Mouse (Mus musculus): ENCODE data around the gene Gm45062. TPM values are rescaled to one million over a fixed set of nuclear protein-coding genes. Genes with fewer than 3 reads are reported as not detected.
A peak's percentile ranks its signal among the peaks of the same experiment; 100 is the strongest.

Gene Gm45062
- polyA plus RNA-seq, 1 experiment from 2014 or later: 20.3 TPM

GRCm38 (mm10) chr6:8492248-8492647, 233.0 kb downstream of the Gm45062 start:
- Histone ChIP-seq H3K27me3 (replicated peaks) (no peaks in the 10 kb centered on the region), H3K4me2 (replicated peaks) (no peak overlapping the region), H3K27ac (no peak overlapping the region), H3K4me3 (no peak overlapping the region), H3K9me3 (no peaks in the 10 kb centered on the region), H3K4me1 (no peaks in the 10 kb centered on the region), H3K9ac (no peak overlapping the region), H3K36me3 (no peaks in the 10 kb centered on the region)
- WGBS: 94% methylated on average over 3 of the region's 3 CpGs
- ATAC-seq (ENCODE audit: low FRiP score, low read depth): no peak

GRCm38 (mm10) chr6:8495109-8495826, 236.0 kb downstream of the Gm45062 start:
- no peak for ATAC-seq (ENCODE audit: low FRiP score, low read depth)
- Histone ChIP-seq H3K27ac (no peak overlapping the region), H3K36me3 (no peaks in the 10 kb centered on the region), H3K4me3 (no peak overlapping the region), H3K9me3 (no peaks in the 10 kb centered on the region), H3K9ac (no peak overlapping the region), H3K4me1 (no peaks in the 10 kb centered on the region), H3K4me2 (replicated peaks) (no peak overlapping the region), H3K27me3 (replicated peaks) (no peaks in the 10 kb centered on the region)
- WGBS: 87% methylated on average over 5 of the region's 5 CpGs

GRCm38 (mm10) chr6:8495827-8496222, 236.6 kb downstream of the Gm45062 start:
- no peaks in the 10 kb centered on the region for H3K27me3 ChIP-seq (replicated peaks)
- H3K4me2 ChIP-seq (replicated peaks): no peak overlapping the region
- H3K9me3 ChIP-seq: no peaks in the 10 kb centered on the region
- H3K27ac ChIP-seq: no peak overlapping the region
- H3K4me1 ChIP-seq: no peaks in the 10 kb centered on the region
- ATAC-seq (ENCODE audit: low FRiP score, low read depth): no peak
- no peak overlapping the region for H3K4me3 ChIP-seq
- 91% methylated on average over 4 of the region's 4 CpGs for WGBS
- H3K9ac ChIP-seq: no peak overlapping the region
- no peaks in the 10 kb centered on the region for H3K36me3 ChIP-seq

- Histone ChIP-seq H3K27me3 (replicated peaks) (no peaks in the 10 kb centered on the region), H3K4me3 (no peak overlapping the region), H3K4me2 (replicated peaks) (no peak overlapping the region), H3K9ac (no peak overlapping the region), H3K9me3 (no peaks in the 10 kb centered on the region), H3K36me3 (no peaks in the 10 kb centered on the region), H3K4me1 (no peaks in the 10 kb centered on the region), H3K27ac (no peak overlapping the region)
- ATAC-seq (ENCODE audit: low FRiP score, low read depth): no peak
- WGBS: 78% methylated on average over 6 of the region's 6 CpGs
Observed at GRCm38 (mm10) chr6:8497234-8497867, 238.1 kb downstream of the Gm45062 start.

GRCm38 (mm10) chr6:8497868-8498257, 238.6 kb downstream of the Gm45062 start:
- Histone ChIP-seq H3K27me3 (replicated peaks) (no peaks in the 10 kb centered on the region), H3K9me3 (no peaks in the 10 kb centered on the region), H3K9ac (no peak overlapping the region), H3K4me3 (no peak overlapping the region), H3K4me1 (no peaks in the 10 kb centered on the region), H3K27ac (no peak overlapping the region), H3K36me3 (no peaks in the 10 kb centered on the region), H3K4me2 (replicated peaks) (no peak overlapping the region)
- 54% methylated on average over 6 of the region's 6 CpGs for WGBS
- no peak for ATAC-seq (ENCODE audit: low FRiP score, low read depth)

GRCm38 (mm10) chr6:8498961-8499360, 239.7 kb downstream of the Gm45062 start:
- WGBS: 92% methylated on average over 3 of the region's 3 CpGs

GRCm38 (mm10) chr6:8503953-8504352, 244.7 kb downstream of the Gm45062 start:
- ATAC-seq (ENCODE audit: low FRiP score, low read depth): no peak
- Histone ChIP-seq H3K4me1 (no peaks in the 10 kb centered on the region), H3K9me3 (no peaks in the 10 kb centered on the region), H3K9ac (no peak overlapping the region), H3K27ac (no peak overlapping the region), H3K4me2 (replicated peaks) (no peak overlapping the region), H3K27me3 (replicated peaks) (no peaks in the 10 kb centered on the region), H3K4me3 (no peak overlapping the region), H3K36me3 (no peaks in the 10 kb centered on the region)
- WGBS: 59% methylated on average over 3 of the region's 3 CpGs

More at GRCm38 (mm10) chr6:8498961-8499360, 239.7 kb downstream of the Gm45062 start:
- H3K36me3 ChIP-seq: no peaks in the 10 kb centered on the region
- no peak overlapping the region for H3K9ac ChIP-seq
- H3K4me1 ChIP-seq: no peaks in the 10 kb centered on the region
- no peaks in the 10 kb centered on the region for H3K27me3 ChIP-seq (replicated peaks)
- H3K27ac ChIP-seq: no peak overlapping the region
- H3K4me3 ChIP-seq: no peak overlapping the region
- H3K4me2 ChIP-seq (replicated peaks): no peak overlapping the region
- H3K9me3 ChIP-seq: no peaks in the 10 kb centered on the region
- ATAC-seq (ENCODE audit: low FRiP score, low read depth): no peak

- no peaks in the 10 kb centered on the region for H3K4me1 ChIP-seq
- H3K4me2 ChIP-seq (replicated peaks): no peak overlapping the region
- H3K27me3 ChIP-seq (replicated peaks): no peaks in the 10 kb centered on the region
- H3K9ac ChIP-seq: no peak overlapping the region
- H3K4me3 ChIP-seq: no peak overlapping the region
- H3K27ac ChIP-seq: no peak overlapping the region
- no peaks in the 10 kb centered on the region for H3K9me3 ChIP-seq
- ATAC-seq (ENCODE audit: low FRiP score, low read depth): no peak
- H3K36me3 ChIP-seq: no peaks in the 10 kb centered on the region
- 88% methylated on average over 6 of the region's 6 CpGs for WGBS
Observed at GRCm38 (mm10) chr6:8504521-8505228, 245.4 kb downstream of the Gm45062 start.

GRCm38 (mm10) chr6:8506631-8507030, 247.4 kb downstream of the Gm45062 start:
- Histone ChIP-seq H3K36me3 (no peaks in the 10 kb centered on the region), H3K9ac (no peak overlapping the region), H3K4me3 (no peak overlapping the region), H3K4me1 (peaks cover 3% of the 10 kb centered on the region; the same call in 1 of the 2 replicates), H3K4me2 (replicated peaks) (no peak overlapping the region), H3K27me3 (replicated peaks) (no peaks in the 10 kb centered on the region), H3K27ac (no peak overlapping the region), H3K9me3 (no peaks in the 10 kb centered on the region)
- no peak for ATAC-seq (ENCODE audit: low FRiP score, low read depth)

- no peaks in the 10 kb centered on the region for H3K36me3 ChIP-seq
- H3K27me3 ChIP-seq (replicated peaks): no peaks in the 10 kb centered on the region
- ATAC-seq (ENCODE audit: low FRiP score, low read depth): peak; percentile 99
- peak overlapping the region; percentile 99 for H3K27ac ChIP-seq
- H3K4me2 ChIP-seq (replicated peaks): peak overlapping the region; percentile 66
- H3K9me3 ChIP-seq: no peaks in the 10 kb centered on the region
- H3K4me3 ChIP-seq: peak overlapping the region; percentile 99
- WGBS: under 1% methylated on average over 56 of the region's 56 CpGs
- H3K9ac ChIP-seq: peak overlapping the region; percentile 99
- peaks cover 17% of the 10 kb centered on the region for H3K4me1 ChIP-seq
Observed at GRCm38 (mm10) chr6:8508883-8509536, 249.8 kb downstream of the Gm45062 start.

GRCm38 (mm10) chr6:8509551-8509950, 250.3 kb downstream of the Gm45062 start, which contains the start of gene Glcci1:
Gene Glcci1 (plus strand): TSS chr6:8509600.
- Histone ChIP-seq H3K4me1 (peaks cover 17% of the 10 kb centered on the region), H3K4me2 (replicated peaks) (peak within 1 kb of the TSS; percentile 66), H3K9ac (peak within 1 kb of the TSS; percentile 99), H3K27ac (peak within 1 kb of the TSS; percentile 99), H3K9me3 (no peaks in the 10 kb centered on the region), H3K4me3 (peak within 1 kb of the TSS; percentile 99), H3K27me3 (replicated peaks) (no peaks in the 10 kb centered on the region), H3K36me3 (no peaks in the 10 kb centered on the region)
- peak; percentile 89 for ATAC-seq (ENCODE audit: low FRiP score, low read depth)
- under 1% methylated on average over 56 of the region's 69 CpGs for WGBS

Data from neural tube, embryonic 12.5 days (tissue).